Mouse (Mus musculus): ENCODE measurements at regions not wholly inside any gene's neighbourhood (a gene's known extent, or its start where the extent isn't known, plus 50 kb on each side); places are given as distances from the start of the nearest gene placed in this dataset.

DNA sequence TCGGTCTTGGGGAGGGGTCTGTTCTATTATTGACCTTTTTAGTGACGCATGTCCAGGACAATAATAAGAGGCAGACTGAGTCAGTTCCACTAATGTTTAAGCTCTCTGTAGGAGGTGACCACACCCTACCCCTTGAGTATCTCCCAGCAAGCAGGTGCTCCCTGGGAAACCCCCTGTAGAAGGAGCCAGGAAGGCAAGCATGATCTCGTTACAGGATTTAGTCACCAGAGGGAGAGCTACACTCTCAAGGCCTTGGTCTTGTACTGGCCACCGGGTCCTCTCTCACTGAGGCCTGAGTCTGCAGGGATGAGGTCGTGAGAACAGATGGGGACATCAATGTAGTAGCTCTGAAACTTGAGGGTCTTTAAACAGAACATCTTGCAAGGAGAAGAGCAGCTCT is 55.3 kb upstream of the Ccnd2 start:
- H3K27ac ChIP-seq = no peak overlapping the region
- 81% methylated on average over 5 of the region's 5 CpGs for WGBS
- H3K4me1 ChIP-seq (replicated peaks; ENCODE audit: control insufficient read depth, insufficient read depth, low read length) = no peaks in the 10 kb centered on the region
- H3K4me3 ChIP-seq (replicated peaks; ENCODE audit: low read length) = no peak overlapping the region
- no peak overlapping the region for H3K4me2 ChIP-seq (replicated peaks)
- no peak for DNase-seq (ENCODE audit: low spot score)
- no peaks in the 10 kb centered on the region for H3K9me3 ChIP-seq (ENCODE audit: control insufficient read depth, low read length)
- H3K27me3 ChIP-seq (ENCODE audit: control insufficient read depth, insufficient read depth, low read length) = no peaks in the 10 kb centered on the region
- no peak for ATAC-seq (ENCODE audit: low FRiP score)
- no peaks in the 10 kb centered on the region for H3K36me3 ChIP-seq (replicated peaks; ENCODE audit: control insufficient read depth, insufficient read depth)
- H3K9ac ChIP-seq = no peak overlapping the region

DNA sequence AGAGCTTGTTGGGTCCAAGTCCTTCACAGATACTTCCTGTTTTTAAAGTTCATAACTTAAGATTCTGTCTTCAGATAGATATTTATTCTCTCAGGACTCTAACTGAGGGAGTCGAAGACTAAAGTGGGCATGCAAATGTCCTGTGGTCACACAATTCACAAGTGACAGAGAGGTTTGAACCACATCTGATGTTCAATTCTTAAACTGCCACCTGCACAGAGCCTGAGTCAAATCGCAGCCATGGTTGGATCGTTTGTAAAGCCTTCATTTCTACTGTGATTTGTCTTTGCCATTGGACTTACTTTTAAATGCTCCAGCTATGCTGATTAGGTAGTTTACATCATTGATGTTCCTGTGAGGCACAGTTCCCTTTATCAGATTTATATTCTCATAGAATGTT is 61.4 kb upstream of the Ccnd2 start:
- H3K36me3 ChIP-seq (replicated peaks; ENCODE audit: control insufficient read depth, insufficient read depth) = no peaks in the 10 kb centered on the region
- no peak for DNase-seq (ENCODE audit: low spot score)
- no peak overlapping the region for H3K4me2 ChIP-seq (replicated peaks)
- no peak overlapping the region for H3K9ac ChIP-seq
- H3K27ac ChIP-seq = no peak overlapping the region
- ATAC-seq (ENCODE audit: low FRiP score) = no peak
- 93% methylated on average over 3 of the region's 3 CpGs for WGBS
- no peaks in the 10 kb centered on the region for H3K4me1 ChIP-seq (replicated peaks; ENCODE audit: control insufficient read depth, insufficient read depth, low read length)
- H3K9me3 ChIP-seq (ENCODE audit: control insufficient read depth, low read length) = no peaks in the 10 kb centered on the region
- H3K27me3 ChIP-seq (ENCODE audit: control insufficient read depth, insufficient read depth, low read length) = no peaks in the 10 kb centered on the region
- H3K4me3 ChIP-seq (replicated peaks; ENCODE audit: low read length) = no peak overlapping the region

DNA sequence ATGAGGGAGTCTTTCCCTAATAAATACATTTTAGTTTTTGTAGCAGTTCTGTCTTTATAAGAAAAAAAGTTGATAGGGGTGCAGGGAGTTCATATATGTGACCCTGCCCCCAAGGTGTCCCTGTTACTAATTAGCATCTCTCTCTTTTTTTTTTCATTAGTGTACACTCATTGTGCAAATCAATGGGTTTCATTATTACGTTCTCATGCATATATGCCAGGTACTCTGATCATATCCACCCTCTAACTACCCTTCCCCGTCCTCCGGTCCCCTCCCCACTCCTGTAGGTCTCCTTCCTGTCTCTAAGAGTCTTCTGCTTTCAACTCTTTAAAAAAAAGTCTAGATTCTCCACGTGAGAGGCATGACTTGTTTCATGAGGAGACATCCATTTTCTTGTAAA is 63.9 kb upstream of the Ccnd2 start:
- Histone ChIP-seq H3K4me2 (replicated peaks) (no peak overlapping the region), H3K4me3 (replicated peaks; ENCODE audit: low read length) (no peak overlapping the region), H3K4me1 (replicated peaks; ENCODE audit: control insufficient read depth, insufficient read depth, low read length) (no peaks in the 10 kb centered on the region), H3K27me3 (ENCODE audit: control insufficient read depth, insufficient read depth, low read length) (no peaks in the 10 kb centered on the region), H3K9ac (no peak overlapping the region), H3K9me3 (ENCODE audit: control insufficient read depth, low read length) (no peaks in the 10 kb centered on the region), H3K27ac (no peak overlapping the region), H3K36me3 (replicated peaks; ENCODE audit: control insufficient read depth, insufficient read depth) (no peaks in the 10 kb centered on the region)
- DNase-seq (ENCODE audit: low spot score) (no peak), ATAC-seq (ENCODE audit: low FRiP score) (no peak)
- WGBS = 76% methylated on average over 4 of the region's 4 CpGs

DNA sequence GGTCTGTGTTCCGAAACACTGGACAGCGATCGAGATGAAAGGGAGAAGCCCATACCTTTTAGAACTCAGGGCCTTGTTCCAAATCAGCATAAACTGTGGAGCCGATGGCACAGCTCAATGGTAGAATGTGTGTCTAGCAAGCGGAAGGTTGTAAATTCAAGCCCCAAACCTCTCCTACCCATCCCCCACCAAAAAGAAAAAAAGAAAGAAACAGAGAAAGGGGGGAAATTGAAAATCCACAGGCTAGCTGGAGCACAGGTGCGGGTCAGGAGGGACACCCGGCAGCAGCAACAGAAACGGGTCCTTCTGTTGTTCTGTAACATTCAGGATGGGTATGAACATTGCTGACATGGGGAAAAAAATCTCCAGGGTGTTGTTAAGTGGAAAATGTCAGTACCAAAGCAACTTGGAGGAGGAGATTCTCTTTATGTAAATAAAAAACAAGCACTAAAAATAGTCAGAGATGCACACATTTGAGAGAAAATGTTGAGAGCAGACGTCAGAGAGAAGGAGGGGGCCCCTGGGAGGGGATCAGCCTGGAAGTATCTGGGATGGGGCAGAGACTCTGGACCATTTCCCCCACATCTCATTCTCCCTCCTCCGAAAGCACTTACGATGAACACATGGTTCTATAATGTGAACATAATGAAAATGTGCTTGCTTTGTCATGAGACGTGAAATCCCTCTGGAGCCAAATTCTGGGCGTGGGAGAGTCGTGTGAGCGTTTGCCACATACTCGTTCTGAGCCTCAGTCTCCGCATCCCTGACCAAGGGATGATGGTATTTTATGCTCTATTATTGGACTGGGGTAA is 66.8 kb upstream of the Ccnd2 start:
- Histone ChIP-seq H3K36me3 (replicated peaks; ENCODE audit: control insufficient read depth, insufficient read depth) (no peaks in the 10 kb centered on the region), H3K9ac (no peak overlapping the region), H3K4me2 (replicated peaks) (no peak overlapping the region), H3K27ac (no peak overlapping the region), H3K27me3 (ENCODE audit: control insufficient read depth, insufficient read depth, low read length) (no peaks in the 10 kb centered on the region), H3K4me1 (replicated peaks; ENCODE audit: control insufficient read depth, insufficient read depth, low read length) (no peaks in the 10 kb centered on the region), H3K4me3 (replicated peaks; ENCODE audit: low read length) (no peak overlapping the region), H3K9me3 (ENCODE audit: control insufficient read depth, low read length) (no peaks in the 10 kb centered on the region)
- 70% methylated on average over 17 of the region's 17 CpGs for WGBS
- ATAC-seq (ENCODE audit: low FRiP score) (no peak), DNase-seq (ENCODE audit: low spot score) (no peak)

DNA sequence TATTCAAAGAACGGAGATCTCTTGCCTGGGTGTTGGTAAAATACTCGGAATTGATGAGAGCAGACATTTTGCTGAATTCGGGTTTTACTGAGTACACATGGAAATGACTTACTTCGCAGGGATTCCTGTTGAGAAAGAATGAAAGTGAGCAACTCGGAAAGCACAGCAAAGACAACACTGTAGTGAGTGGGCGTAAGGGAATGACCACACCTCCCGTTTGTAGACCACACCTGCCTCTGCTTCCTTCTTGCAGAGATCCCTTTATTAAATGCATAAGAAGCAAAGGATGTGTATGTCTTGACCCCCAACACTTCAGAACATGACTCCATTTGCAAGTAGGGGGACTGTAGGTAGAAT is 67.4 kb upstream of the Ccnd2 start:
- no peaks in the 10 kb centered on the region for H3K36me3 ChIP-seq (replicated peaks; ENCODE audit: control insufficient read depth, insufficient read depth)
- H3K9ac ChIP-seq = no peak overlapping the region
- no peak overlapping the region for H3K4me3 ChIP-seq (replicated peaks; ENCODE audit: low read length)
- no peaks in the 10 kb centered on the region for H3K4me1 ChIP-seq (replicated peaks; ENCODE audit: control insufficient read depth, insufficient read depth, low read length)
- H3K4me2 ChIP-seq (replicated peaks) = no peak overlapping the region
- H3K9me3 ChIP-seq (ENCODE audit: control insufficient read depth, low read length) = no peaks in the 10 kb centered on the region
- DNase-seq (ENCODE audit: low spot score) (no peak), ATAC-seq (ENCODE audit: low FRiP score) (no peak)
- WGBS = 88% methylated on average over 7 of the region's 7 CpGs
- H3K27me3 ChIP-seq (ENCODE audit: control insufficient read depth, insufficient read depth, low read length) = no peaks in the 10 kb centered on the region
- no peak overlapping the region for H3K27ac ChIP-seq

DNA sequence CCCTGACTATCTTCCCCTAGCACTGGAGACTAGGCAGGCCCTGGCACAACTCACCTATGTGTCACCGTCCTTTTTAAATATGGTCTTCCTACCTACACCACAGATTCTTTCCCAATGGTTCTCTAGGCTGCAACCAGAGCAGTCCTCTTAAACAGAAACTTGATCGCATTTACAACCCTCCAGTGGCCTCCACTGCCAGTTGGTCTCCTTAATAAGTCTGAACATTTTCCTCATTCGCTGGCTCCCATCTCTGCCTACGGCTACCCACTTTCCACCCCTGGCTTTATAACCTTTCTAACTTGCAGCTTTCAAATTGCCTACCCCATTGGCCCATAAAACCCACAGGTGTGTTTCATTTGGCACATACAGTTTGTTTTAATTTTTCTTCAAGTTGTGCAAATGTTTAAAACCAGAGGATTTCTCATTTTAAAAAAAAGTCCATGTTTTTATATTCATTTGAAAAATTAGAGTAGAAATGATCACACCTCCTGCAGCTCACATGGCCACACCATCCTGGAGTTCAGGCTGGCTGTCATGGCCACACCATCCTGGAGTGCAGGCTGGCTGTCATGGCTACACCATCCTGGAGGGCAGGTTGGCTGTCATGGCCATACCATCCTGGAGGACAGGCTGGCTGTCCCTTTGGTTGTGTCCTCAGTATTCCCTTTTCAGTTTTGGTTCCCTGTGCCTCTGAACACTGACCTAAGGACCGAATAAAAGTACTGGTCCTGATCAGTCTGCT is 74.4 kb upstream of the Ccnd2 start:
- Histone ChIP-seq H3K4me3 (replicated peaks; ENCODE audit: low read length) (no peak overlapping the region), H3K27me3 (ENCODE audit: control insufficient read depth, insufficient read depth, low read length) (no peaks in the 10 kb centered on the region), H3K9me3 (ENCODE audit: control insufficient read depth, low read length) (no peaks in the 10 kb centered on the region), H3K4me2 (replicated peaks) (no peak overlapping the region), H3K4me1 (replicated peaks; ENCODE audit: control insufficient read depth, insufficient read depth, low read length) (no peaks in the 10 kb centered on the region), H3K9ac (no peak overlapping the region), H3K36me3 (replicated peaks; ENCODE audit: control insufficient read depth, insufficient read depth) (no peaks in the 10 kb centered on the region), H3K27ac (no peak overlapping the region)
- DNase-seq (ENCODE audit: low spot score) (no peak), ATAC-seq (ENCODE audit: low FRiP score) (no peak)
- 85% methylated on average over 5 of the region's 5 CpGs for WGBS

DNA sequence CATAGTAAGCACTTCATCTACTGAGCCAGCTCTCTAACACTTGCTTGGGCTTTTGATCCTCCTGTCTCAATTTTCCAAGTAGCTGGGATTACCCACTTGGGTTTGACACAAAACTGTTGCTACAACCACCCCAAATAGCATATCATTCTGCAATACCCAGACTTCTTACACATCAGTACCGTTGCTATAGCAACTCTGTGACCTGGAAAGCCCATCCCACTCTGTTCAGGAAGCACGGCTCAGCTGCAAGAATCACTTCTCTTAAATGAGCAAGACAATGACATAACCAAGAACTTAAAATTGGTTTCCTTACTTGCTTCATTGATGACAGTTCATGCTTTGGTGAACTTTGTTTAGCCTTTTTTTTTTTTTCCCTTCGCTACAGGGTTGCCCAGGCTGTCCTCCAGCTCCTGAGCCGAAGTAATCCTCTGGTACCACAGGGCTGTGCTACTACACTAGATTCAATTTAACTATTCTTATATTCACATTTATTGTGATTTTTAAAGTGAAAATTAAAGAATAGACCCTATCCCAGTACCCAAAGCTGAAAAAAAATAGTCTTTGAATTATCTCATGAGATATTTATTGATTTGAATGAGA is 84.6 kb upstream of the Ccnd2 start:
- no peak overlapping the region for H3K4me3 ChIP-seq (replicated peaks; ENCODE audit: low read length)
- H3K4me2 ChIP-seq (replicated peaks) = no peak overlapping the region
- WGBS = 62% methylated on average over 4 of the region's 4 CpGs
- H3K9me3 ChIP-seq (ENCODE audit: control insufficient read depth, low read length) = no peaks in the 10 kb centered on the region
- H3K27me3 ChIP-seq (ENCODE audit: control insufficient read depth, insufficient read depth, low read length) = no peaks in the 10 kb centered on the region
- H3K4me1 ChIP-seq (replicated peaks; ENCODE audit: control insufficient read depth, insufficient read depth, low read length) = no peaks in the 10 kb centered on the region
- no peaks in the 10 kb centered on the region for H3K36me3 ChIP-seq (replicated peaks; ENCODE audit: control insufficient read depth, insufficient read depth)
- no peak for ATAC-seq (ENCODE audit: low FRiP score)
- no peak for DNase-seq (ENCODE audit: low spot score)
- H3K27ac ChIP-seq = no peak overlapping the region
- H3K9ac ChIP-seq = no peak overlapping the region

DNA sequence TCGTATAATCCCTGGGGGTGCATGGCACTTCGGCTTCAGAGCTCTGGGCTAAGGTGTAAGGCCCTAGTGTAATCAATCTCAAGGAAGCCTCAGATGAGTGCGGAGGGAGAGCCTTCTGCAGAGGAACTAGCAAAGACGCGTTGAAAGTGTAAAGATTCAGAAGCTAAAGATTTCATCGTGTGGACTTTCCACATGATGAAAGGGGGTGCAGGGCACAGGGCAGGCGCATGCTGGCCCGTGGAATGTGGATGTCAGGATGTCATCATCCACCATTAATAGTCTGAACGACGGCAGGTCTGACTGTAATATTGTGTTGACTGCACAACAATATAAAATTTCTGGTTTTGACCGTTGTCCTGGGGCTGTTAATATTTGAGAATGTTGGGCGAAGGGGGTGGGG is 85.2 kb upstream of the Ccnd2 start:
- Histone ChIP-seq H3K9me3 (ENCODE audit: control insufficient read depth, low read length) (no peaks in the 10 kb centered on the region), H3K27me3 (ENCODE audit: control insufficient read depth, insufficient read depth, low read length) (no peaks in the 10 kb centered on the region), H3K27ac (no peak overlapping the region), H3K36me3 (replicated peaks; ENCODE audit: control insufficient read depth, insufficient read depth) (no peaks in the 10 kb centered on the region), H3K4me2 (replicated peaks) (no peak overlapping the region), H3K9ac (no peak overlapping the region), H3K4me1 (replicated peaks; ENCODE audit: control insufficient read depth, insufficient read depth, low read length) (no peaks in the 10 kb centered on the region), H3K4me3 (replicated peaks; ENCODE audit: low read length) (no peak overlapping the region)
- DNase-seq (ENCODE audit: low spot score) (no peak), ATAC-seq (ENCODE audit: low FRiP score) (no peak)
- 88% methylated on average over 12 of the region's 12 CpGs for whole genome bisulfite sequencing

DNA sequence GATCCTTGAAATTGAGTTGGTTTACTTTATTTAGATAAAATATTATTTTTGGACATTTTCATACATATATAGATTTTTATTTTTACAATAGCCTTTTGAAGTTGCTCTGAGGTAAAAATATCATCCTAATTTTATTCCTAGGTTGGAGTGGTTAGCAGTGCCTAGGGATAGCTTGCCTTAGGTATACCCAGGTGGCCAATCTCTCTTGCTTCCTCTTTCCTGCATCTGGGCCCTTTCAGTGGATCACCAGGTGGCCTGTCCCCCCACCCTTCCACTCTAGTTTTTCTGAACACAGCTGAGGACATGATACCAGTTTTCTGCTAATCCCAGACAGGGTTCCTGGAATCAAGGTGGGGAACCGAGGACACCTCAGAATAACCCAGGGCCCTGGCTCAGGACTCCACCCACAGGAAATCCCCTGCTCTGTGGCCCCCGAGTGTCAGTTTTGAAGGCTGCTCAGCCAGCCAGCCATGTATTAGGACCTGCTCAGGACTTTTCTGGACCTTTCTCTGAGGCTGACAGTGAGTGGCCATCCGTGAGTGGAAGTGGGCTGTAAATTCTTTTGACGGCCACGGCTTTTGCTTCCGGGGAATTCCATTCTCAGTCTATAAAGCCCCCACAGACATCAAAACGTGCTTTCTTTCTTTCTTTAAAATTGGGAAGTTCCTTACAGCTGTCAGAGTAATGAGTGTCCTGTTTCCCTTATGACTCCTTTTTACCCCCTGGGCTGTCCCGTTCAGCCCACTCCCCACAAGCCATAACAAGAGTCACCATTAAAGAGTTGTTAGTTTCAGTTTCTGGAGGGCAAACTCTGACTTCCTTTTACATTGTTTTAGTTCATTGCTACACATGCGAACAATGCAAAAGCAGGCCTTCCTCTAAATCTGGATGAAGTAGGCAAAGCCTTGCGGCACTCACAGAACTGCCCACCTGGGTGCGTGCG is 87.8 kb upstream of the Ccnd2 start:
- no peak for ATAC-seq (ENCODE audit: low FRiP score)
- H3K9me3 ChIP-seq (ENCODE audit: control insufficient read depth, low read length) = no peaks in the 10 kb centered on the region
- no peak overlapping the region for H3K4me3 ChIP-seq (replicated peaks; ENCODE audit: low read length)
- no peaks in the 10 kb centered on the region for H3K4me1 ChIP-seq (replicated peaks; ENCODE audit: control insufficient read depth, insufficient read depth, low read length)
- no peak for DNase-seq (ENCODE audit: low spot score)
- no peak overlapping the region for H3K27ac ChIP-seq
- no peak overlapping the region for H3K9ac ChIP-seq
- H3K36me3 ChIP-seq (replicated peaks; ENCODE audit: control insufficient read depth, insufficient read depth) = no peaks in the 10 kb centered on the region
- 81% methylated on average over 12 of the region's 12 CpGs for WGBS
- no peaks in the 10 kb centered on the region for H3K27me3 ChIP-seq (ENCODE audit: control insufficient read depth, insufficient read depth, low read length)
- no peak overlapping the region for H3K4me2 ChIP-seq (replicated peaks)

Measured in hindbrain, embryonic 14.5 days (tissue).